27 mouse cellular contexts compared by ENCODE assay signal in genomic region chr1:171017468-171018158, GRCm38 (mm10). TPM values are rescaled to one million over a fixed set of nuclear protein-coding genes. Genes with fewer than 3 reads are reported as not detected.
A peak's percentile ranks its signal among the peaks of the same experiment; 100 is the strongest.
DNase-seq lines count a peak whose midpoint lies in the region; ATAC-seq and TF ChIP-seq lines count a peak whose summit lies in the region.
"Had no signal": no experiment of that assay in that cellular context is flagged by ENCODE, and none has a peak within 500 bp of the region (broad histone marks: within the 10 kb centered on the region; RNA-seq: fewer than 3 reads in every experiment).

No protein-coding gene starts in this region.

- peak overlapping the region; percentile 12; the same call in 1 of the 2 replicates for H3K27ac ChIP-seq in spleen, adult 2 months (ENCODE audit: insufficient read depth, low read length)
- no peak overlapping the region for H3K27ac ChIP-seq in forebrain, embryonic 12.5 days
- no peak overlapping the region for H3K27ac ChIP-seq in midbrain, postnatal 0 days (ENCODE audit: low read depth, low read length)
- H3K27ac ChIP-seq: hindbrain, embryonic 15.5 days; left cerebral cortex, adult 2 months; limb, embryonic 10.5 days; liver, embryonic 13.5 days; midbrain, embryonic 15.5 days had no signal

- H3K4me2 ChIP-seq in forebrain, embryonic 12.5 days: no peak overlapping the region
- no peak overlapping the region for H3K4me2 ChIP-seq in midbrain, postnatal 0 days (ENCODE audit: low read depth, low read length, poor library complexity, severe bottlenecking)
- H3K4me2 ChIP-seq: heart, embryonic 12.5 days; hindbrain, embryonic 15.5 days; liver, embryonic 13.5 days; midbrain, embryonic 15.5 days had no signal

- peaks cover 2% of the 10 kb centered on the region; the same call in 1 of the 2 replicates for H3K27me3 ChIP-seq in spleen, adult 2 months (ENCODE audit: control insufficient read depth, insufficient read depth, low read length)
- H3K27me3 ChIP-seq in forebrain, embryonic 12.5 days: no peaks in the 10 kb centered on the region
- no peaks in the 10 kb centered on the region for H3K27me3 ChIP-seq in midbrain, postnatal 0 days (ENCODE audit: insufficient read depth, low read length)
- H3K27me3 ChIP-seq: hindbrain, embryonic 15.5 days; liver, embryonic 13.5 days; midbrain, embryonic 15.5 days had no signal

- peaks cover 2% of the 10 kb centered on the region; the same call in 1 of the 2 replicates for H3K4me1 ChIP-seq in spleen, adult 2 months (ENCODE audit: control insufficient read depth, insufficient read depth, insufficient read length)
- no peaks in the 10 kb centered on the region for H3K4me1 ChIP-seq in forebrain, embryonic 12.5 days
- H3K4me1 ChIP-seq in midbrain, postnatal 0 days (ENCODE audit: insufficient read depth, low read length): no peaks in the 10 kb centered on the region
- H3K4me1 ChIP-seq: heart, embryonic 12.5 days; hindbrain, embryonic 15.5 days; limb, embryonic 10.5 days; midbrain, embryonic 15.5 days had no signal

- 59% methylated on average over 6 of the region's 6 CpGs for WGBS in spleen, adult 2 months
- WGBS in forebrain, embryonic 12.5 days: 51% methylated on average over 6 of the region's 6 CpGs
- 51% methylated on average over 6 of the region's 6 CpGs for WGBS in midbrain, postnatal 0 days

- peak; percentile 22 to 41 for DNase-seq in adrenal gland, adult (ENCODE audit: inconsistent age in 2 of 2, low spot score in 1 of 2)
- DNase-seq in adrenal gland, postnatal 10 days: no peak
- no peak for DNase-seq in spleen, adult 2 months (ENCODE audit: low read depth in 1 of 2, low spot score in 2 of 2)
- no peak for DNase-seq in spleen, adult 18-20 months
- no peak for DNase-seq in frontal cortex, postnatal 14 days (ENCODE audit: low spot score in 2 of 2)
- DNase-seq in midbrain, postnatal 0 days (ENCODE audit: low spot score): no peak
- DNase-seq: cerebellum, postnatal 14 days; embryo, embryonic 11 days; forebrain, postnatal 0 days; heart, postnatal 14 days; kidney, postnatal 4 days; layer of hippocampus, adult 9-11 months; liver, embryonic 13.5 days; right cerebral cortex, postnatal 4 days; thymus, postnatal 14 days had no signal

- no peak for TF ChIP-seq CTCF in spleen, adult 2 months (IDR thresholded peaks at IDR 0.05; ENCODE audit: extremely low read depth, insufficient read depth, insufficient read length, insufficient replicate concordance)
- TF ChIP-seq CTCF in midbrain, postnatal 0 days (IDR thresholded peaks at IDR 0.05): no peak

- H3K9ac ChIP-seq in forebrain, embryonic 12.5 days: no peak overlapping the region
- no peak overlapping the region for H3K9ac ChIP-seq in midbrain, postnatal 0 days (replicated peaks; ENCODE audit: low read length, poor library complexity, severe bottlenecking)
- H3K9ac ChIP-seq: forebrain, postnatal 0 days; heart, embryonic 12.5 days; hindbrain, embryonic 15.5 days; liver, embryonic 13.5 days; midbrain, embryonic 15.5 days had no signal

- no peaks in the 10 kb centered on the region for H3K36me3 ChIP-seq in spleen, adult 2 months (ENCODE audit: control insufficient read depth, insufficient read depth, low read length)
- no peaks in the 10 kb centered on the region for H3K36me3 ChIP-seq in forebrain, embryonic 12.5 days (replicated peaks)
- no peaks in the 10 kb centered on the region for H3K36me3 ChIP-seq in midbrain, postnatal 0 days (ENCODE audit: insufficient read depth, low read length)
- H3K36me3 ChIP-seq: G1E; heart, embryonic 12.5 days; hindbrain, embryonic 15.5 days; limb, embryonic 10.5 days; liver, embryonic 13.5 days; midbrain, embryonic 15.5 days had no signal

- peak; percentile 81 for ATAC-seq in megakaryocyte progenitor cell, adult 5-6 weeks (replicated peaks; ENCODE audit: poor library complexity)
- no peak for ATAC-seq in forebrain, embryonic 12.5 days (ENCODE audit: low FRiP score)
- ATAC-seq in midbrain, postnatal 0 days (ENCODE audit: low FRiP score): no peak
- ATAC-seq: CD4-positive, CD25-positive, alpha-beta regulatory T cell, adult 4 months; forebrain, postnatal 0 days; intestine, embryonic 16.5 days; midbrain, embryonic 15.5 days had no signal

- no peak for TF ChIP-seq POLR2A in spleen, adult 2 months (IDR thresholded peaks at IDR 0.05; ENCODE audit: low read depth, low read length)

- no peaks in the 10 kb centered on the region for H3K9me3 ChIP-seq in forebrain, embryonic 12.5 days
- no peaks in the 10 kb centered on the region for H3K9me3 ChIP-seq in midbrain, postnatal 0 days (ENCODE audit: low read length)
- H3K9me3 ChIP-seq: G1E; heart, embryonic 12.5 days; hindbrain, embryonic 15.5 days; limb, embryonic 10.5 days; liver, embryonic 13.5 days; midbrain, embryonic 15.5 days had no signal

- no peak overlapping the region for H3K4me3 ChIP-seq in spleen, adult 2 months (ENCODE audit: extremely low read depth, insufficient read depth, insufficient read length)
- H3K4me3 ChIP-seq in forebrain, embryonic 12.5 days (replicated peaks): no peak overlapping the region
- no peak overlapping the region for H3K4me3 ChIP-seq in midbrain, postnatal 0 days (ENCODE audit: low read depth, low read length)
- H3K4me3 ChIP-seq: heart, embryonic 12.5 days; hindbrain, embryonic 15.5 days; left cerebral cortex, adult 2 months; limb, embryonic 10.5 days; liver, embryonic 13.5 days; midbrain, embryonic 15.5 days had no signal

RNA-seq across cellular contexts. Expression of gene Fcgr4, which starts 1.1 kb away (rescaled TPM):
- total RNA-seq in adrenal gland, postnatal 10 days (2021): 1 to 10 TPM in 1 of 2 experiments, under 1 TPM in 1; 0.85 to 1.2 TPM
- polyA plus RNA-seq in spleen, adult 2 months (2012; rRNA removed): 7.6 and 11.4 TPM in 2 replicates
- 5.4 and 10.5 TPM in 2 replicates for total RNA-seq in megakaryocyte progenitor cell, adult 5-6 weeks (2015)
- 7.7 and 8.0 TPM in 2 replicates for total RNA-seq in megakaryocyte progenitor cell, adult 5-6 weeks (2017)
- polyA plus RNA-seq in forebrain, embryonic 12.5 days (2016; fragmentation: Nextera tagmentation; extraction: Ambion mirVana): 0.26 and 0.31 TPM in 2 replicates
- total RNA-seq in midbrain, postnatal 0 days (2014; rRNA removed): 0.57 TPM in 1 of 2 replicates, not detected in the other
- 0.25 and 0.48 TPM in 2 replicates for polyA plus RNA-seq in midbrain, postnatal 0 days (2015; fragmentation: Nextera tagmentation; extraction: Ambion mirVana)
- total RNA-seq: gastrocnemius, adult 18-20 months had no signal
- polyA plus RNA-seq: limb, embryonic 10.5 days; testis, adult 2 months had no signal

RNA-seq across cellular contexts. Expression of gene Fcgr2b, which starts 41.3 kb away (rescaled TPM):
- 10 to 100 TPM; 12.4 to 22.3 TPM for total RNA-seq in adrenal gland, postnatal 10 days (2021)
- 47.5 and 71.3 TPM in 2 replicates for polyA plus RNA-seq in spleen, adult 2 months (2012; rRNA removed)
- 142 and 144 TPM in 2 replicates for total RNA-seq in megakaryocyte progenitor cell, adult 5-6 weeks (2015)
- total RNA-seq in megakaryocyte progenitor cell, adult 5-6 weeks (2017): 99.9 and 118 TPM in 2 replicates
- 0.24 TPM in 1 of 2 replicates, not detected in the other for polyA plus RNA-seq in forebrain, embryonic 12.5 days (2016; fragmentation: Nextera tagmentation; extraction: Ambion mirVana)
- 1.8 and 6.6 TPM in 2 replicates for total RNA-seq in midbrain, postnatal 0 days (2014; rRNA removed)
- polyA plus RNA-seq in midbrain, postnatal 0 days (2015; fragmentation: Nextera tagmentation; extraction: Ambion mirVana): 2.1 and 3.6 TPM in 2 replicates

RNA-seq across cellular contexts. Expression of gene Fcgr3, which starts 47.1 kb away (rescaled TPM):
- total RNA-seq in adrenal gland, postnatal 10 days (2021): 10 to 100 TPM in 1 of 2 experiments, 1 to 10 TPM in 1; 9.8 to 10.4 TPM
- polyA plus RNA-seq in spleen, adult 2 months (2012; rRNA removed): 20.6 and 24.5 TPM in 2 replicates
- 384 and 416 TPM in 2 replicates for total RNA-seq in megakaryocyte progenitor cell, adult 5-6 weeks (2015)
- 406 and 474 TPM in 2 replicates for total RNA-seq in megakaryocyte progenitor cell, adult 5-6 weeks (2017)
- polyA plus RNA-seq in forebrain, embryonic 12.5 days (2016; fragmentation: Nextera tagmentation; extraction: Ambion mirVana): 4.8 and 4.9 TPM in 2 replicates
- 18.1 and 19.8 TPM in 2 replicates for total RNA-seq in midbrain, postnatal 0 days (2014; rRNA removed)
- polyA plus RNA-seq in midbrain, postnatal 0 days (2015; fragmentation: Nextera tagmentation; extraction: Ambion mirVana): 12.8 and 14.2 TPM in 2 replicates
- polyA plus RNA-seq: CD4-positive, CD25-positive, alpha-beta regulatory T cell, adult 4 months had no signal

Comparison
In these comparisons a context has a peak if more than half of its experiments do, and no peak if none do; other contexts are left out.
1. DNase-seq: peak in adrenal gland, adult (2 of 2); none in adrenal gland, postnatal 10 days (single experiment), spleen, adult 2 months (0 of 2), spleen, adult 18-20 months (0 of 2), frontal cortex, postnatal 14 days (0 of 2) and midbrain, postnatal 0 days (single experiment).
2. RNA of gene Fcgr2b, which starts 41.3 kb away (total RNA-seq): 99.9 to 144 TPM in megakaryocyte progenitor cell, adult 5-6 weeks; 12.4 to 22.3 TPM in adrenal gland, postnatal 10 days and 1.8 to 6.6 TPM in midbrain, postnatal 0 days; every median in the first group is over 4 times any median in the second.
3. RNA of gene Fcgr3, which starts 47.1 kb away (total RNA-seq): 384 to 474 TPM in megakaryocyte progenitor cell, adult 5-6 weeks; 18.1 to 19.8 TPM in midbrain, postnatal 0 days and 9.8 to 10.4 TPM in adrenal gland, postnatal 10 days; every median in the first group is over 10 times any median in the second.